Mouse (Mus musculus): ENCODE data around the gene Pou4f1. TPM values are rescaled to one million over a fixed set of nuclear protein-coding genes. Genes with fewer than 3 reads are reported as not detected.

Gene Pou4f1
- polyA plus RNA-seq, 1 experiment from 2014 or later = 0.24 TPM

DNA sequence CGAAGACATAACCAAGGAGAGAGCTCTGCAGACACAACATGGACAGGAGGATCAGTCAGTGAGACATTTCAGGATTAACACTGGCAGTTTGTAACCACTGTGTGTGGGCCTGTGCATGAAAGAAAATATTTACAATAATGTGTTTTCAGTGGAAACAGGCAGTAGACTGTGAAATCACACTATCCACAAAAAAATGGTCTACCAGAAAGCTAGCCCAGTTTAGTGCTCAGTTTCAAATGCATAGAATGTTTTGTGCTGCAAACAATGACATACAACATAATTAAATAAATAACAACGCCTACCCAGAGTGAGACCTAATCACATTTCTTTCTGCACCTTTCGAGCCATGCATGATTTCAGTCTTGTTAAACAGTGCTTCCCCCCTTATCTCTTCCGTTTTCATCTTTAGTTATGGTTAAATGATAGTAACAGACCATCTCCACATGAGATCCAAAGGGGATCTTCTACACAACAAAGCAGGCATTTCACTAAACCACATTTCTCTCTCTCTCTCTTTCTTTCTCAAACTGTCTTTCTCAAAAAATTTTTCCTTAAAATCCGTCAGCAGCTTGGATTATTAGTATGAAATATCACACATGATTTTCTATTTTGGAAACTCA lies 4.1 kb downstream of the Pou4f1 start:
- H3K4me2 ChIP-seq (replicated peaks) = no peak overlapping the region
- H3K27ac ChIP-seq = no peak overlapping the region
- H3K4me3 ChIP-seq (replicated peaks) = no peak overlapping the region
- H3K9me3 ChIP-seq = no peaks in the 10 kb centered on the region
- H3K9ac ChIP-seq = no peak overlapping the region
- H3K36me3 ChIP-seq = no peaks in the 10 kb centered on the region
- WGBS = 5% methylated on average over 5 of the region's 5 CpGs
- peaks cover 31% of the 10 kb centered on the region for H3K4me1 ChIP-seq (replicated peaks)
- H3K27me3 ChIP-seq (replicated peaks) = peaks cover 84% of the 10 kb centered on the region
- ATAC-seq = no peak

DNA sequence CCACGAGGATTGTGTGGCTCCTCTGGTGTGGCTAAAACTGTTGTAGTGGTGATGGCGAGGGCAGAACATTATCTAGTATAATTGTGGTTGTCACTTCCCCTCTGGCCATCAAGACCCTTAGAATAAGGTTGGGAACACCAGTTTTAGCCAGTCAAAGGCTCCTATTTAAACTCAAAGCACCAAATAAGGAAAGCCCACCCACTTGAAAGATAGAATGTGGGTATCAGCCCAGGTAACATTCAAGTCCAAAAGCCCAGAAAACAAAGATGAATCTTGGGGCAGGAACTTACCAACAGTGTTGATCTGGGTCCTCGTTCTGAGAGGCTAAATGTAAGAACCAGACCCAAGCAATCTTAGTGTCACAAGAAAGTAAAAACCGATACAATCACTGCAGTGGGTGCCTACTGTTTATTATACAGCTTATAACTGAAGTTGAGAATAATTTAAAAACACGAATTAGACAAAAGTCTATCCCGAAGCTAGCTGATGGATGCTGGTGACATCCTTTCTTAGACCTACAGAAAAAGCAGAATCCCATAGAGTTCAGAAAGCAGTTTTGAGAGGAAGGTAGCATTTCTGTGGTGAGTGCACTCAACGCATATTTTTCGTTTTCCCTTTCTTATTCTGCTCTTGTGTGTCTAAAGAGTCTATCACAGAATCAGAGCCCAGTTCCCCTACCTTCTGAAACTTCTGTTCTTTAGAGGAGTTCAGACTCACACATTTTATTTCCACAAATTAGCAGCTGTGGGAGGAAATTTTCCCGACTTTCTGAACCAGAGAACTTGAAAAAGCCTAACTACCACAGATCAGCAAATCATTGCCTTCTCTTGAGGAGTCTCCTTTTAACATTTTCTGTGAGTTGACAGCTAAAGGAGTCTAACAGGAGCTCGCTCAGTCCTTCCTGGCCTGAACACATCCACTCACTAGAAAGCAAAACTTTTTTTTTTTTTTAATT lies 6.2 kb downstream of the Pou4f1 start:
- H3K27ac ChIP-seq = no peak overlapping the region
- H3K27me3 ChIP-seq (replicated peaks) = peaks cover 82% of the 10 kb centered on the region
- no peak for ATAC-seq
- no peak overlapping the region for H3K4me3 ChIP-seq (replicated peaks)
- WGBS = 2% methylated on average over 10 of the region's 10 CpGs
- H3K4me2 ChIP-seq (replicated peaks) = no peak overlapping the region
- H3K4me1 ChIP-seq (replicated peaks) = peaks cover 14% of the 10 kb centered on the region
- no peaks in the 10 kb centered on the region for H3K9me3 ChIP-seq
- H3K36me3 ChIP-seq = no peaks in the 10 kb centered on the region
- no peak overlapping the region for H3K9ac ChIP-seq

GRCm38 (mm10) chr14:104460325-104461285 lies 7.2 kb downstream of the Pou4f1 start:
- Histone ChIP-seq H3K27ac (no peak overlapping the region), H3K4me3 (replicated peaks) (peak overlapping the region; percentile 6; the same call in 1 of the 2 replicates), H3K36me3 (no peaks in the 10 kb centered on the region), H3K9me3 (no peaks in the 10 kb centered on the region), H3K9ac (no peak overlapping the region), H3K4me2 (replicated peaks) (peak overlapping the region; percentile 30; the same call in 1 of the 2 replicates), H3K4me1 (replicated peaks) (peaks cover 6% of the 10 kb centered on the region), H3K27me3 (replicated peaks) (peaks cover 74% of the 10 kb centered on the region)
- 2% methylated on average over 58 of the region's 59 CpGs for WGBS
- peak; percentile 66 for ATAC-seq

DNA sequence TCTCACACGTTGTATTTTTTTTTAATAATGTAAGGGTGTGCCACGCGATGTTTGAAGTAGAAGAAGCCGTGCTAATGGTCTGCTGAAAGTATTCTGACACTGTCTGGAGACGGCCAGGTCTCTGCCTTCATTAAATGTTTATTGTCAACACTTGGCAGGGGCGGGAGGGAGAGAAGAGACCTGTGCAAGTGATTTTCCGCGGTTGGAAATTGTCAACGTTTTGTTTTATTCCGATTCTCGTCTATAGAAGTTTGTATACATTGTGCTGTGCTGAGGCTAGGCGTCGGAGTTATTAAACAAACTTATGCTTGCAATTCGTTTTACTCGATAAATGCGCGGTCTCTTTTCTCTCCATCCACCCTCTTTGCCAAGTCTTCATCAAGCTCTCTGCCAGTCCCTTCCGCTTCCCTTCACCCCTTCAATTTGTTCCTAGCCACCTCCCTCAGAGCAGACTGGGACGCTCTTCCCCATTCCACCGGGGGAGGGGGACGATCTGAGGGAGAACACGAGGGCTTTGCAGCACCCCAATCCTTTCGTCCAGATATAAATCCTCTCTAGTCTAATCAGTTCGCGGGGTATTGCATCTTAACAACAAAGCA lies 8.2 kb downstream of the Pou4f1 start:
- Histone ChIP-seq H3K9ac (no peak overlapping the region), H3K9me3 (no peaks in the 10 kb centered on the region), H3K27ac (no peak overlapping the region), H3K36me3 (no peaks in the 10 kb centered on the region), H3K4me2 (replicated peaks) (no peak overlapping the region), H3K27me3 (replicated peaks) (peaks cover 64% of the 10 kb centered on the region), H3K4me1 (replicated peaks) (peaks cover 4% of the 10 kb centered on the region), H3K4me3 (replicated peaks) (no peak overlapping the region)
- ATAC-seq = no peak
- WGBS = 1% methylated on average over 25 of the region's 25 CpGs

DNA sequence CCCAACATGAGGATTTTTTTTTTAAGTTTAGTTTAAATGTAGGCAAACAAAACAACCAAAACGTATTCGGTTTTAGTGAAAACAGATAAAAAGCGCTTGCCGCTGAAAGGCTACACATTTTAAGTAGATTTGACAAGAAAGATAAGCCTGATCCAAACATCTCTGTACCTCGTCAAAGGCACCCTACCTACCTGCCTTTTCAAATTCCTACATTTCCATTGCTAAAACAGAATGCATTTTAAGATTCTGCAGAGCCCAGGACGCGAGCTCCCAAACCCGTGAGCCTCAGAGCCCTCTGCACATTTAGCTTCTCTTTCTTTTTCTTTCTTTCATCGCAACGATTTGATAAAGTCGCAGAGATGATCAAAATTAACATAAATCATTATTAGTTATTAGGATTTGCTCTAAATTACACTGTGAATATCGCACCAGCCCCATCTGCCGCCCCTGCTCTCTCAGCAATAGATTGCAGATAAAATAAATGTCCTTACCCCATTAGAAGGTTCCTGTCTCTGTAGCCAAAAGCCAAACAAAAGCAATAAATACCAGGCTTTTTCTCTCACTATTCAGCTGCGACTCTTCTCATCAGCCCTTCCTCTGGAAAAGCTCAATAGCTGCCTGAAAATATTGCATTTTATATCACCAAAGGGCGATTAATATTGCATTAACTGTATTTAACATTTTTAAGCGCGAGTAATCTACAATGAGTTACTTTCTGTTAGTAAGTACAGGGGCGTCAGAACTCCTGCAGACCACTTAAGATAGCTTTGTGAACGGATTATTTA lies 8.9 kb downstream of the Pou4f1 start:
- ATAC-seq = no peak
- Histone ChIP-seq H3K27ac (no peak overlapping the region), H3K4me1 (replicated peaks) (peaks cover 4% of the 10 kb centered on the region), H3K27me3 (replicated peaks) (peaks cover 60% of the 10 kb centered on the region), H3K36me3 (no peaks in the 10 kb centered on the region), H3K4me3 (replicated peaks) (no peak overlapping the region), H3K9ac (no peak overlapping the region), H3K9me3 (no peaks in the 10 kb centered on the region), H3K4me2 (replicated peaks) (no peak overlapping the region)
- WGBS = 2% methylated on average over 19 of the region's 19 CpGs

DNA sequence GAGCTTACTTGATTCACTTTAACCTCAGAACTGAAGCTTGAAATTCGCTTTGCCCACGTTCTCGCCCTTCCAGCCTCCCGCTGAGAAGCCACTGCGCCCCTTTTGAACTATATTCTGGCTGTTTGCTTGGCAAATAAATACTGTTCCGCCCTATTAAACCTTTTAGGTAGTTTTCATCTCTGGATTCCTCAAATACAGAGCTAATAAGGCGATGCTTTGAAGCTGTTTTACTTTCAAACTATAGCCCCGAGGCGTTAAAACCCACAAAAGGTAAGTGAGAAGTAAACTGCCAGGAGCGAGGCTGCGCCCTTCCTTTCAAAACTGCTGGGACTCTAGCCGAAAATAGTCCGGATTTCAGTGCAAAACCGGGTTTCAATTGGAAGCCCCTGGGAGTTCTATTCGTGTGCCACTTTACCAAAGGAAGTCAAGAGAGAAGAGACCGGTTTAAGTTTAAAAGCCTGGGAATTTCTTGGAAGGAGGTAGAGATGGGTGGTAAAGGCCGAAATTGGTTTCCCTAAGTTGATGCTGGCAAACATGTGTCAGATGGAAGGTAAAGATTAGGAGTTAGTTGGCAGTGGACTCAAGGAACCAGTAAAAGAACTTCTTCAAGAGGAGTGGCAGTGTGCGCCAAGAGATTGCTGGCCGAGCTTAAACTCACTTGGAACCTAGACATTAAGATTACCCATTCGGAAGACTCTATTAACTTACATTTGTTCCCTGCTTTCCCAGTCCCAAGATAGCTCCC lies 9.7 kb downstream of the Pou4f1 start:
- ATAC-seq = no peak
- H3K4me2 ChIP-seq (replicated peaks) = no peak overlapping the region
- H3K9me3 ChIP-seq = no peaks in the 10 kb centered on the region
- no peak overlapping the region for H3K9ac ChIP-seq
- no peaks in the 10 kb centered on the region for H3K36me3 ChIP-seq
- WGBS = under 1% methylated on average over 20 of the region's 20 CpGs
- H3K4me3 ChIP-seq (replicated peaks) = no peak overlapping the region
- no peak overlapping the region for H3K27ac ChIP-seq
- H3K4me1 ChIP-seq (replicated peaks) = peaks cover 4% of the 10 kb centered on the region
- H3K27me3 ChIP-seq (replicated peaks) = peaks cover 52% of the 10 kb centered on the region

DNA sequence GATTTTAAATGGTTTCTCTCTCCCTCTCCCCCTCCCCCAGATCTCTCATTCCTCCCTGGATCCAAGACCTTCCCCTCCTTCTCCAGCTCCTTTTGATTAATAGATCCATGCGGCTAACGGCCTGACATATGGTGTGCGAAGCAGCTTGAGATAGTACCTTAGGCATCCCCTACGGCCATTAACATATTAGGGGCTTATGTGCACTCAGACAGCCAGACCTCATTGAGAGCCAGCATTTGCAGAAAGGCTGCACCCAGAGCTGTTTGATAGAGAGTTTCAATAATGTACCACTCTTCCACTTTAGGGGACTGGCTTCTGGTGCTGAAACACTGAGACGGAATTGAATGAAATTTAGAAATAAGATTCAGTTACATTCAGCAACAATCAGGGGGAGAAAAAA lies 10.8 kb downstream of the Pou4f1 start:
- peaks cover 50% of the 10 kb centered on the region for H3K27me3 ChIP-seq (replicated peaks)
- ATAC-seq = no peak
- no peak overlapping the region for H3K4me2 ChIP-seq (replicated peaks)
- H3K36me3 ChIP-seq = no peaks in the 10 kb centered on the region
- WGBS = 6% methylated on average over 5 of the region's 5 CpGs
- no peaks in the 10 kb centered on the region for H3K9me3 ChIP-seq
- H3K4me3 ChIP-seq (replicated peaks) = no peak overlapping the region
- H3K4me1 ChIP-seq (replicated peaks) = peaks cover 4% of the 10 kb centered on the region
- H3K9ac ChIP-seq = no peak overlapping the region
- H3K27ac ChIP-seq = no peak overlapping the region

GRCm38 (mm10) chr14:104453824-104454223 lies 14.0 kb downstream of the Pou4f1 start:
- Histone ChIP-seq H3K27me3 (replicated peaks) (peaks cover 21% of the 10 kb centered on the region), H3K4me1 (replicated peaks) (no peaks in the 10 kb centered on the region), H3K4me2 (replicated peaks) (no peak overlapping the region), H3K9me3 (no peaks in the 10 kb centered on the region), H3K36me3 (no peaks in the 10 kb centered on the region), H3K9ac (no peak overlapping the region), H3K4me3 (replicated peaks) (no peak overlapping the region), H3K27ac (no peak overlapping the region)
- no peak for ATAC-seq
- WGBS = 11% methylated on average over 4 of the region's 4 CpGs

GRCm38 (mm10) chr14:104434293-104434692 lies 33.5 kb downstream of the Pou4f1 start:
- Histone ChIP-seq H3K4me1 (replicated peaks) (no peaks in the 10 kb centered on the region), H3K27me3 (replicated peaks) (no peaks in the 10 kb centered on the region), H3K4me3 (replicated peaks) (no peak overlapping the region), H3K4me2 (replicated peaks) (no peak overlapping the region), H3K27ac (no peak overlapping the region), H3K9me3 (no peaks in the 10 kb centered on the region), H3K9ac (no peak overlapping the region), H3K36me3 (no peaks in the 10 kb centered on the region)
- WGBS = 51% methylated on average over 2 of the region's 2 CpGs
- no peak for ATAC-seq

- Histone ChIP-seq H3K27ac (no peak overlapping the region), H3K4me1 (replicated peaks) (no peaks in the 10 kb centered on the region), H3K36me3 (no peaks in the 10 kb centered on the region), H3K4me3 (replicated peaks) (no peak overlapping the region), H3K27me3 (replicated peaks) (no peaks in the 10 kb centered on the region), H3K9me3 (no peaks in the 10 kb centered on the region), H3K9ac (no peak overlapping the region), H3K4me2 (replicated peaks) (no peak overlapping the region)
- 64% methylated on average over 4 of the region's 4 CpGs for WGBS
- ATAC-seq = no peak
Measured at GRCm38 (mm10) chr14:104430819-104431218, 37.0 kb downstream of the Pou4f1 start.
